Mouse (Mus musculus) heart, postnatal 0 days (tissue): ENCODE data around the gene Spata32.

ENCODE experiments used
- CTCF ChIP-seq: IDR thresholded peaks from 2 replicates; pipeline ENCODE4 v1.5.1; 2016; ENCODE audit warnings: antibody characterized with exemption, control low read depth, low read depth
- EP300 ChIP-seq: IDR thresholded peaks from 2 replicates; pipeline ENCODE4 v1.6.1; 2016; ENCODE audit warnings: antibody characterized with exemption, low read depth

DNA sequence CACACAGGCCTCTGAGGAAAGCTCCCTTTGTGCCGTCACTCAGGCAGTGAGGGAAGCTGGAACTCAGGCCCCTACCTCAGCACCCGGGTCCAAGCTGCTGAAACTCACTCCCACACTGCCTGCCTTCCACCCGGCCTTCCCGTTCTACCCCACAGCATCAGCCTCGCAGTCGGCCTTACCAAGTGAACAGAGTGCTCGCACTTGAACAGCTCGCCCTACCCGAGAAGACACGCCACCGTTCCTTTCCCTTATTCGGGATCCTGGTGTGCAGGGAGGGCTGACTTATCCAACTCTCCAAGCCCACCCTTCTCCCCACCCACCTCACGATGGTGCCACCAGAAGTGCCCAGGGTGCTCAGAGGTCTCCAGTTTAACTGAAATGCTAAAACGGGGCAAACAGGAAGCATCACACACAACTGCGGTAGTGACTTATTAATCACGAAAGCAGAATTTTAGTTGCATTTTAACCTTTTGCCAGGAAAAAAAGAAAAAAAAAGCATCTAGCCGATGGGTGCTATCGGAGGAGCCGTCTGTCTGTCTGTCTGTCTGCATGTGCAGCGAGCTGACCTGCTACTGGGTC lies 46.3 kb upstream of the Spata32 start:
- no peak for TF ChIP-seq CTCF
- TF ChIP-seq EP300, result no peak
